Mouse (Mus musculus): ENCODE measurements at regions not wholly inside any gene's neighbourhood (a gene's known extent, or its start where the extent isn't known, plus 50 kb on each side); places are given as distances from the start of the nearest gene placed in this dataset.

GRCm38 (mm10) chr6:98609133-98609532 is 266.6 kb upstream of the Gm765 start:
- DNase-seq (ENCODE audit: low spot score) = peak; percentile 17

DNA sequence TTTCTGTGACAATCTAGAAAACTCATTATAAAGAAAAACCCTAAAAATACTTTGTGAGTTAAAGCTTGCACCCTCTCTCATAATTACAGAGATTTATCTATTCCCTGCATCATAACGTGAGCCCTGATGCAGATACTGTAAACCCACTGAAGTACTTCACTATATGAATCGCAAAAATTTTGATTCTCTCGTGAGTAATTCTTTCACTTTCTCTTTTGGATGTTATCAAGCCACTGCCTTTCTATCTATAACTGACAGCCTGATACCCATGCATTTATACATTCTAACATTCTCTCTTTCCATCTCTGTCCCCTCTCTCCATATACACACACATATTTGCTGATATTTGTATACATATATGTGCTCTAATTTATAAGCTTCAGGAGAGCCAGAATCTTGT is 264.1 kb upstream of the Gm765 start:
- DNase-seq (ENCODE audit: low spot score) = no peak

DNA sequence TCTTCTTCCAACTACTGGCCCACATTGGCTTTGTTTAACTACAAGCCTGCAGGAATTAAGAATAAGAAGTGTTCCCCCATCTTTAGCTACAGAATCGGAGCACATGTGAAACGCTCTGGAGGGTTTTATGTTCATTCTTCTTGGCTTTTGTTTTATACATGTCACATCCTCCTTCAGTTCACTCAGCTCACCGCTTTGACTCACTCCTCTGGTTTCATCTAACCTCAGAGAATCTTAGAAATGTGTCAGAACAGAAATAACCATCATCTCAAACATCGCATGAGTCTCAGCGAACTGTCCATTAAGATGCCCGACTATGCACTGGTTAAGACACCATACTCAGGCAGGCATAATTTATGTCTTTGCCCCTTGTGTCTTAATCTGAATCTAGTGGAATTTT is 255.1 kb upstream of the Gm765 start:
- DNase-seq (ENCODE audit: low spot score) = no peak

DNA sequence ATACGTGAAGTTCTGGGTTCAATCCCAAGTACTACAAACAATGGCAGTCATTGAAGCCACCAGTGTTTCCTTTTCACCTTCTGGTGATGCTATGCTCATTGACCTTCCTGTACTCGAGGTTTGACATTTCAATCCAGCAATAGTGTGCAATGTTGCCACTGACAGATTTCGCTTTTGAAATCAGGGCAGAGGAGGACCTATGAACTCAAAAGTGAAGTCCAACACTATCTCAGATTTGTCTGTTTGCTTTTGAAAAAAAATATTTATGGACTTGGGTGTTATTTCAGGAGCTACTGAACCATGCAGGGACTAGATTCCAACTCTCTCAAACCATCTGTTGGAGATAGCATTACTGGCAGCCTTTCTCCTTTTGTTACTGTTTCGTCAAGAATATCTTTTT is 248.4 kb upstream of the Gm765 start:
- DNase-seq (ENCODE audit: low spot score) = no peak

GRCm38 (mm10) chr6:98588979-98589378 is 246.4 kb upstream of the Gm765 start:
- DNase-seq (ENCODE audit: low spot score) = no peak

DNA sequence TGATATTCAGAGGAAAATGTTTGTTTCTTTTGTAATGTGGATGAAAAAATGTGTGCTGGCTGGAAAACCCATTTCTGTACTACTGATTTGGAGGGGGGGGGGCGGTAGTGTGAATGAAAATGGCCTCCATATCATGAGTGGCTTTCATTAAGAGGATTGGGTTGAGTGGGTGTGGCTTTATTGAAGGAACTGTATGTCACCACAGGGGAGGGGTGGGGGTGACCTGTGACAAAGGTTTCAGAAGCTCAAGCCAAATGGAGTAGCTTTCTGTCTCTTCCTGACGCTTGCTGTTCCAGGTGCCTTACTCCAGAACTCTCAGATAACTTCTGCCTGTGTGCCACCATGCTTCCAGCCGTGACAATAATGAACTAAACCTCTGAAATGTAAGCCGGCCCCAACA is 242.0 kb upstream of the Gm765 start:
- DNase-seq (ENCODE audit: low spot score) = no peak

- DNase-seq (ENCODE audit: low spot score) = no peak
These were observed 240.3 kb upstream of the Gm765 start for GRCm38 (mm10) chr6:98582826-98583225.

DNA sequence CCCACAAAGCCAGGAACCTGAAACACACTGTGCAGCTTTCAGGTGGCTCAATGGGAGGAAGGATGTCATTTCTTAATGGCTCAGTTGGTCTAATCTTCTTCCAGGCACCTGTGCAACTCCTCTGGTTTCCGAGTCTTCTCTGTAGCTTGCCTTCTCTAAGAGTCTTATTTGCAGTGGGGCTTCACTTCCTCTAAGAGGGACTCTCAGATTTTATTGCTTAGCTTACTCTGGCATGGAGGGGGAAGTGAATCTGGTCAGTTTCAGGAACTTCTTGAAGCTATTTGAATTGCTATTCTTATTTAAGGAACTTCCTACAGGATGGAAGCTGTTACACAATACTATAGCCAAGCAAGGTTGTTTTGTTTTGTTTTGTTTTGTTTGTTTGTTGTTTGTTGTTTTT is 232.7 kb upstream of the Gm765 start:
- DNase-seq (ENCODE audit: low spot score) = no peak

DNA sequence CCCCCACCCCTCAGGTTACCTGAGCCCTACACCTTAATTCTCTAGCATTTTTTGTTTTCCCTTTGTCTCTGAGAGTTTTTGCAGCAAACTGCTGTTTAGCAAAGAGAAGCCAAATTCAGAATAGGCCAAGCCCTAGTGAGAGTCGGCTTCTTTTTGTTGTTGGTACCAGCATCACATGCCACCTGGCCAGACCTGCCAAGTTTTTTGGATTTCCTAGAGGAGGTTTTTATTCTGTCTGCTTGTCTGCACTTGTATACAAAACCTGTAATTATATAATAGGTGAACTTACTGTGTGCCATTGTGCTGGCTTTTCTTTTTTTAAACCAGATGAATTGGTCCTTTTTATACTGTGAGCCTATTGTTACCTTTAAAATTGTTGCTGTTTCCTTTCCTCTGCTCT is 213.1 kb upstream of the Gm765 start:
- no peak for DNase-seq (ENCODE audit: low spot score)

GRCm38 (mm10) chr6:98553922-98554321 is 211.4 kb upstream of the Gm765 start:
- no peak for DNase-seq (ENCODE audit: low spot score)

DNA sequence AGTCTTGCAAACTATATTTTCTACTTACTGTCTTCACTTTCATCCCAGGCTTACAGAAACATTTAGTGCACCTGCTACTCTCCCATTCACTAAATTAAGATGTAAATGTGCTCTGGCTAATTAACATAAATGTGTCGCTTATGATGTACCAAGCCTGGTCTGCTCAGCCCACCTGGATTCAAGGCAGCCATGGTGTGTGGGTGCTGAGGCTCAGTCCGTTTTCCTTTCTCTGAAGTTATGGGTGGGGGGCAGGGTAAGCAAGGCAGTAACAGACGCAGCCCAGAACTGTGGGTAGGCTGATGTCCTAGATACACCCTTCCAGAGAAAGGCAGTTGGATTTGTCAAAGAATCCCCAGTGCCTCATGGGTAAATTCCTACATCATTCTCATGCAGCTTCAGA is 209.2 kb upstream of the Gm765 start:
- no peak for DNase-seq (ENCODE audit: low spot score)

DNA sequence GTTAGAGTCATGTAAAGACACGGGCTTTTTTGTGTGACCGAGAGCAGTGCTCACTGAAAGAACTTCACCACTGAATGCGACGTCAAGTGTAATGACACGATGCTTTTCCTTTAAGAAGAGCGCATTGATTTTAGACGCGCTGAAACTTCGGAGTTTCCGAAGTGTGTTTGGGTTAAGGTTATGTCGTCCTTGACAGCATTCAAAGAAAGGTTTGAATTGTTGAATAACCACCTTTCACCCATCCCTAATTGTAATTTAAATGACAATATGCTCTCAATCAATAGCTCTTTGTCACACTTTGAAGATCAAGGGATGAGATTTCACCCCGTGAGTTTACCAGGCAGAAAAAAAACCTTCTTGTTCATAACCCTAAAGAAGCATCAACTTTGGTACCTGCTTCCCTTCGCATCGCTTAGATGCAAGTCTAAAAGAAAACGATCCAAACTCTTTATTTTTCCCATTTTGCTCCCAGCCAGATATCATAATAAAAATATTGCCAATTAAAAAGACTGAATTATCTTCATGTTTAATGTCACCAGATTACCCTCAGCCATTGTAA is 184.4 kb upstream of the Gm765 start:
- no peak for DNase-seq (ENCODE audit: low spot score)

GRCm38 (mm10) chr6:98525286-98525685 is 182.7 kb upstream of the Gm765 start:
- DNase-seq (ENCODE audit: low spot score) = peak; percentile 82

DNA sequence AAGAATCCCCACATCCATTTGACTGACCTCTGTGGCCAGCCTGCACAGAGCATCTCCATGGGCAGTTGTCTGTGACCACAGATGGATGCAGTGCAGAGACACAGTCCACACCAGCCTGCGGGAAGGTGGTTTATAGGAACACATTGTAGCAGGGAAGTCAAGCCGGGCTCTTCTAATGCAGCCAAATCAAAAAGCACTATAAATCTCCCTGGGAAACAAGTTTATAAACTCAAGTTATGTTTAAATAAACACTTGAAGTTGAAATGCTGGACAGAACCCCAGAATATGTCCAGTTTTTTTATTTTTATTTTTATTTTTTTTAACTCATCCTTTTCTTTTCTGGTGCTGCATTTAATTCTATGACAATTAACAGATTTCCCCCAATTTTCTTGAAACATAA is 182.1 kb upstream of the Gm765 start:
- no peak for DNase-seq (ENCODE audit: low spot score)

- no peak for DNase-seq (ENCODE audit: low spot score)
These were observed 179.0 kb upstream of the Gm765 start for GRCm38 (mm10) chr6:98521526-98521925.

DNA sequence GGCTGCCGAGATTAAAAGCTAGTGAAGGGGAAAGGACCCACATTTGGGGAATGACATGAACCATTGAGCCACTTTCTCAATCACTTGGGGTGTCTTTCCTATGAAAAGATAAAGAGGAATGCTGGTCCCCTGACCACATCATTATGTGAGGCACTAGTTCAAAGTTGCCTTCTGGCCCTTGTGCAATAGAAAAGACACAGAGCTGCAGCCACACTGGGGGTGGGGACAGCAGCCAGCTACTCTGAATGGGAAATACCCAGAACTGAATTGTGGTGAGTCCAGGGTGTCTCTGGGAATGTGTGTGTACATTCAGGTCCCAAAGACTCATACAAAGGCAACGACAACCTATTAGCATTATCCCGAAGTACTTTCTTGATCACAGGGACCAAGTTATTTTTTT is 172.3 kb upstream of the Gm765 start:
- DNase-seq (ENCODE audit: low spot score) = no peak

DNA sequence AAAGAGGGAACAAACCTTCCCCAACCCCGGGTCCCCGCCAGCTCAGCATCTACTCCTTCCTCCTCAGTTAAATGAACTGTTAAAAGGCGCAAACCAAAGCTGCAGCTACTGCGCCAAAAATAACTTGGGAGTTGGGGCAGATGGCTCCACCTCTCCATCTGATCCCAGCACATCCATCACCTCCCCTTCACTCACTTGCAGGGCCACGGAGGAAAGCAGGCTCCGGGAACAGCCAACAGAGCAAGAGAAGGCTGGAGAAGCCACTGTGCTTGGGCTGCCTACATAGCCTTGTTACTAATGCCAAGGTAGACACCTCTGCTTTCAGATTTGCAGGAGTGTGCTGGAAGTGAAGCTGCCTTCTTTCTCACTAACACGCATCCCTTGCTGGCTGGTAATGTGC is 171.8 kb upstream of the Gm765 start:
- DNase-seq (ENCODE audit: low spot score) = no peak

- DNase-seq (ENCODE audit: low spot score) = no peak
These were observed 170.7 kb upstream of the Gm765 start for GRCm38 (mm10) chr6:98513217-98513616.

- no peak for DNase-seq (ENCODE audit: low spot score)
These were observed 160.2 kb upstream of the Gm765 start for GRCm38 (mm10) chr6:98502726-98503125.

- no peak for DNase-seq (ENCODE audit: low spot score)
These were observed 157.2 kb upstream of the Gm765 start for GRCm38 (mm10) chr6:98499721-98500120.

DNA sequence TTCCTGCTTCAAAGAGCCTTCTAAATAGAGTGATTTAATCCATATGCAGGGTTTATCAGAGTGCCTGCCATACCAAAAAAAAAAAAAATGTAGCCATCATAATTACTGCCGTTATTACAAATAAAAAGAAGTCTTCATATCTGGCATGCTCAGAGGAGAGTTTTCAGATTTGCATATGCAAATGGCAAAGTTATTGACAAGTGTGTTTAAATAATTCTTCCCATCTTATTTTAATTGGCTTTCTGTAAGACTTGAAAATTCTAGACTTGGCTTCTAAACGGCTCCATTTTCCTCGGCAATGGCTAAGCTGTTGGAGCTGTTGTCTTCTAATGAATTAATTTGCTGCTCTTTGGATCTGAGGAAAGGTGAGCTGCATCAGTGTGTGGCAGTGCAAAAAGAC is 144.1 kb upstream of the Gm765 start:
- DNase-seq (ENCODE audit: low spot score) = no peak

GRCm38 (mm10) chr6:98483319-98484123 is 141.0 kb upstream of the Gm765 start:
- DNase-seq (ENCODE audit: low spot score) = no peak

DNA sequence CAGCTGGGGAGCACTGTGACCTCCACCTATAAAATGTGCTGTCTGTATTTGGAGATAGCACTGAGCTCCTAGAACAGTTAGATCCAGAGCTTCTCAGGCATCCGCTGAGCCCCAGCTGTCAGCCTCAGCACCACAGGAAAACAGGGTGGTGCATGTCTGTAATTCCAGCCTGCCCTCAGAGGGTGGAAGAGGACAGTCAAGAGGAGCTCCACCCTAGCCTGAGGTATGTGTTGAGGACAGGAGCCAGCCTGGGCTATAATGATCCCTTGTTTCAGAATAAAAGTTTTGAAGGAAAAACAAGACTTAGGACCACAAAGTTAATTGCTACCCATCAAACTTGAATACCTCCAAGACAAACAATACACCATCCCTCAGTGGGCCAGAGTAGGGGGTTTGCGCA is 139.8 kb upstream of the Gm765 start:
- DNase-seq (ENCODE audit: low spot score) = no peak

DNA sequence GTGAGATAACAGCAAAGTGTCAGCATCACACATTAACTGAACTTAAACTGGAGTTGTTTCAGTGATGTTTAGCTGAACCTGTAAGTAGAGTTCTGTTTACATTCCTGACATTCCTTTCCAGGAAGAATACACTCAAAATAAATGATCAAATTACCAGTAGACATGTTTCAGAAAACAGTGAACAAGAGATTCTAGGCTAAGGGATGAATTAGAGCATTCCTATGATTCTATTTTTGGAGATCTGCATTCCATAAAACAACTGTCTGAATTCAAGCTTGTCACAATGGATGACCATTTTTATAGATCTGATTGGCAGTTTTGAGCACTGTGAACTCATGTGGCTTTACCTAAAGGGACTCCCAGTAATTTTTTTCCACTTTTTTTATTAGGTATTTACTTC is 125.0 kb upstream of the Gm765 start:
- no peak for DNase-seq (ENCODE audit: low spot score)

All from embryo, embryonic 10 days (tissue).